Mouse (Mus musculus) cortical plate, adult 2 months (tissue): ENCODE measurements around the gene Armc10.

Source experiments
- CTCF ChIP-seq: fragments of 200-500 bp; IDR thresholded peaks from 2 replicates; pipeline ENCODE4 v1.5.1; 2011; ENCODE audit warnings: mild to moderate bottlenecking, control low read depth, low read length; ENCODE audit not compliant: insufficient read depth; ENCODE audit errors: extremely low read depth
- POLR2A ChIP-seq: fragments of 200-500 bp; IDR thresholded peaks from 2 replicates; pipeline ENCODE4 v1.6.1; 2011; ENCODE audit warnings: mild to moderate bottlenecking, low read length, control low read depth; ENCODE audit not compliant: insufficient read depth; ENCODE audit errors: extremely low read depth

GRCm38 (mm10) chr5:21645439-21646132 lies at the start of gene Armc10, which contains the start of gene Fbxl13:
- no peak for TF ChIP-seq CTCF
- TF ChIP-seq POLR2A, result peak; percentile 70; the same call in 1 of the 2 replicates
